Mouse (Mus musculus): ENCODE measurements around the gene Slc8a1.

The Slc8a1 gene

GRCm38 (mm10) chr17:81416361-81417114 lies 321.6 kb downstream of the Slc8a1 start:
- DNase-seq: no peak

- no peak for DNase-seq
These were observed 325.4 kb downstream of the Slc8a1 start for GRCm38 (mm10) chr17:81412736-81413135.

- no peak for DNase-seq
These were observed 334.0 kb downstream of the Slc8a1 start for GRCm38 (mm10) chr17:81404225-81404624.

GRCm38 (mm10) chr17:81403121-81403520 lies 335.1 kb downstream of the Slc8a1 start:
- no peak for DNase-seq

GRCm38 (mm10) chr17:81402636-81403035 lies 335.5 kb downstream of the Slc8a1 start:
- DNase-seq: no peak

GRCm38 (mm10) chr17:81400377-81400776 lies 337.8 kb downstream of the Slc8a1 start:
- DNase-seq: no peak

- DNase-seq: no peak
These were observed 340.7 kb downstream of the Slc8a1 start for GRCm38 (mm10) chr17:81397434-81397833.

GRCm38 (mm10) chr17:81394124-81394523 lies 344.1 kb downstream of the Slc8a1 start:
- no peak for DNase-seq

- DNase-seq: no peak
These were observed 345.1 kb downstream of the Slc8a1 start for GRCm38 (mm10) chr17:81393040-81393439.

- no peak for DNase-seq
These were observed 346.7 kb downstream of the Slc8a1 start for GRCm38 (mm10) chr17:81391478-81391877.

GRCm38 (mm10) chr17:81390790-81391189 lies 347.4 kb downstream of the Slc8a1 start:
- no peak for DNase-seq

GRCm38 (mm10) chr17:81386118-81386517 lies 352.1 kb downstream of the Slc8a1 start:
- DNase-seq: no peak

- no peak for DNase-seq
These were observed 352.7 kb downstream of the Slc8a1 start for GRCm38 (mm10) chr17:81385476-81385875.

- DNase-seq: peak; percentile 57
These were observed 354.7 kb downstream of the Slc8a1 start for GRCm38 (mm10) chr17:81383461-81383860.

- DNase-seq: no peak
These were observed 359.7 kb downstream of the Slc8a1 start for GRCm38 (mm10) chr17:81378436-81378835.

GRCm38 (mm10) chr17:81377757-81378299 lies 360.3 kb downstream of the Slc8a1 start:
- DNase-seq: no peak

- DNase-seq: no peak
These were observed 361.0 kb downstream of the Slc8a1 start for GRCm38 (mm10) chr17:81377195-81377594.

- DNase-seq: no peak
These were observed 362.3 kb downstream of the Slc8a1 start for GRCm38 (mm10) chr17:81375901-81376300.

- DNase-seq: no peak
These were observed 369.1 kb downstream of the Slc8a1 start for GRCm38 (mm10) chr17:81369036-81369435.

GRCm38 (mm10) chr17:81368503-81368902 lies 369.7 kb downstream of the Slc8a1 start:
- DNase-seq: no peak

- no peak for DNase-seq
These were observed 374.8 kb downstream of the Slc8a1 start for GRCm38 (mm10) chr17:81363368-81363767.

- DNase-seq: no peak
These were observed 377.6 kb downstream of the Slc8a1 start for GRCm38 (mm10) chr17:81360571-81360970.

- DNase-seq: no peak
These were observed 378.1 kb downstream of the Slc8a1 start for GRCm38 (mm10) chr17:81360032-81360431.

- DNase-seq: no peak
These were observed 402.0 kb downstream of the Slc8a1 start for GRCm38 (mm10) chr17:81336024-81336754.

Measured in kidney, adult 18-20 months (tissue).